Mouse (Mus musculus) cortical plate, adult 2 months (tissue): Measurements from ENCODE around the gene Scamp2.

Source experiments
- CTCF ChIP-seq: fragments of 200-500 bp; IDR thresholded peaks from 2 replicates; pipeline ENCODE4 v1.5.1; 2011; ENCODE audit warnings: mild to moderate bottlenecking, control low read depth, low read length; ENCODE audit not compliant: insufficient read depth; ENCODE audit errors: extremely low read depth
- POLR2A ChIP-seq: fragments of 200-500 bp; IDR thresholded peaks from 2 replicates; pipeline ENCODE4 v1.6.1; 2011; ENCODE audit warnings: mild to moderate bottlenecking, low read length, control low read depth; ENCODE audit not compliant: insufficient read depth; ENCODE audit errors: extremely low read depth

- TF ChIP-seq POLR2A (no peak), CTCF (no peak)
Measured at GRCm38 (mm10) chr9:57561711-57562099, 962 bp downstream of the Scamp2 start.
